Mouse (Mus musculus): ENCODE results near the gene Swi5. TPM values are rescaled to one million over a fixed set of nuclear protein-coding genes. Genes with fewer than 3 reads are reported as not detected.

Gene Swi5
- polyA plus RNA-seq, 1 experiment: 270 TPM

- WGBS: 54% methylated on average over 16 of the region's 16 CpGs
- peak overlapping the region; percentile 34; the same call in 1 of the 2 replicates for H3K27ac ChIP-seq (ENCODE audit: insufficient read depth, low read length)
These were observed 21.1 kb upstream of the Swi5 start for GRCm38 (mm10) chr2:32308870-32309568.

GRCm38 (mm10) chr2:32307941-32308760 lies 20.3 kb upstream of the Swi5 start:
- DNase-seq: peak; percentile 74 to 79
- Histone ChIP-seq H3K27ac (ENCODE audit: insufficient read depth, low read length) (no peak overlapping the region), H3K4me3 (replicated peaks; ENCODE audit: insufficient read depth, low read depth, low read length) (no peak overlapping the region), H3K4me1 (ENCODE audit: control insufficient read depth, insufficient read depth, low read length) (peaks cover 39% of the 10 kb centered on the region), H3K27me3 (ENCODE audit: control insufficient read depth, insufficient read depth, low read length) (no peaks in the 10 kb centered on the region)
- WGBS: 39% methylated on average over 8 of the region's 8 CpGs
- TF ChIP-seq POLR2A (IDR thresholded peaks at IDR 0.05; ENCODE audit: borderline replicate concordance, insufficient read depth, low read length) (no peak), CTCF (IDR thresholded peaks at IDR 0.05; ENCODE audit: borderline replicate concordance, insufficient read depth, low read depth, low read length) (peak; percentile 78)

More at GRCm38 (mm10) chr2:32308870-32309568, 21.1 kb upstream of the Swi5 start:
- TF ChIP-seq POLR2A (IDR thresholded peaks at IDR 0.05; ENCODE audit: borderline replicate concordance, insufficient read depth, low read length) (no peak), CTCF (IDR thresholded peaks at IDR 0.05; ENCODE audit: borderline replicate concordance, insufficient read depth, low read depth, low read length) (no peak)
- H3K4me3 ChIP-seq (replicated peaks; ENCODE audit: insufficient read depth, low read depth, low read length): no peak overlapping the region
- H3K4me1 ChIP-seq (ENCODE audit: control insufficient read depth, insufficient read depth, low read length): peaks cover 39% of the 10 kb centered on the region
- no peaks in the 10 kb centered on the region for H3K27me3 ChIP-seq (ENCODE audit: control insufficient read depth, insufficient read depth, low read length)
- DNase-seq: peak; percentile 61 to 63

GRCm38 (mm10) chr2:32307247-32307798 lies 19.4 kb upstream of the Swi5 start:
- no peaks in the 10 kb centered on the region for H3K27me3 ChIP-seq (ENCODE audit: control insufficient read depth, insufficient read depth, low read length)
- no peak overlapping the region for H3K27ac ChIP-seq (ENCODE audit: insufficient read depth, low read length)
- no peak for TF ChIP-seq CTCF (IDR thresholded peaks at IDR 0.05; ENCODE audit: borderline replicate concordance, insufficient read depth, low read depth, low read length)
- TF ChIP-seq POLR2A (IDR thresholded peaks at IDR 0.05; ENCODE audit: borderline replicate concordance, insufficient read depth, low read length): no peak
- 74% methylated on average over 6 of the region's 6 CpGs for WGBS
- no peak overlapping the region for H3K4me3 ChIP-seq (replicated peaks; ENCODE audit: insufficient read depth, low read depth, low read length)
- peaks cover 36% of the 10 kb centered on the region for H3K4me1 ChIP-seq (ENCODE audit: control insufficient read depth, insufficient read depth, low read length)
- peak in 1 of 2 experiments; percentile 34 for DNase-seq

GRCm38 (mm10) chr2:32306176-32306575 lies 18.3 kb upstream of the Swi5 start:
- TF ChIP-seq CTCF (IDR thresholded peaks at IDR 0.05; ENCODE audit: borderline replicate concordance, insufficient read depth, low read depth, low read length) (no peak), POLR2A (IDR thresholded peaks at IDR 0.05; ENCODE audit: borderline replicate concordance, insufficient read depth, low read length) (no peak)
- Histone ChIP-seq H3K4me1 (ENCODE audit: control insufficient read depth, insufficient read depth, low read length) (peaks cover 29% of the 10 kb centered on the region), H3K27ac (ENCODE audit: insufficient read depth, low read length) (0 out of 2 replicates have a peak overlapping the region, but pooled peaks have one; percentile 4), H3K4me3 (replicated peaks; ENCODE audit: insufficient read depth, low read depth, low read length) (no peak overlapping the region), H3K27me3 (ENCODE audit: control insufficient read depth, insufficient read depth, low read length) (no peaks in the 10 kb centered on the region)
- WGBS: 61% methylated on average over 9 of the region's 9 CpGs
- no peak for DNase-seq

GRCm38 (mm10) chr2:32305668-32306067 lies 17.8 kb upstream of the Swi5 start:
- Histone ChIP-seq H3K4me1 (ENCODE audit: control insufficient read depth, insufficient read depth, low read length) (peaks cover 29% of the 10 kb centered on the region), H3K4me3 (replicated peaks; ENCODE audit: insufficient read depth, low read depth, low read length) (no peak overlapping the region), H3K27me3 (ENCODE audit: control insufficient read depth, insufficient read depth, low read length) (no peaks in the 10 kb centered on the region), H3K27ac (ENCODE audit: insufficient read depth, low read length) (0 out of 2 replicates have a peak overlapping the region, but pooled peaks have one; percentile 4)
- 64% methylated on average over 5 of the region's 5 CpGs for WGBS
- TF ChIP-seq CTCF (IDR thresholded peaks at IDR 0.05; ENCODE audit: borderline replicate concordance, insufficient read depth, low read depth, low read length): no peak
- no peak for DNase-seq

- Histone ChIP-seq H3K4me3 (replicated peaks; ENCODE audit: insufficient read depth, low read depth, low read length) (no peak overlapping the region), H3K4me1 (ENCODE audit: control insufficient read depth, insufficient read depth, low read length) (peaks cover 17% of the 10 kb centered on the region), H3K27ac (ENCODE audit: insufficient read depth, low read length) (peak overlapping the region; percentile 1; the same call in 1 of the 2 replicates), H3K27me3 (ENCODE audit: control insufficient read depth, insufficient read depth, low read length) (no peaks in the 10 kb centered on the region)
- TF ChIP-seq POLR2A (IDR thresholded peaks at IDR 0.05; ENCODE audit: borderline replicate concordance, insufficient read depth, low read length): 0 out of 2 replicates have a peak, but pooled peaks have one; percentile 16
- TF ChIP-seq CTCF (IDR thresholded peaks at IDR 0.05; ENCODE audit: borderline replicate concordance, insufficient read depth, low read depth, low read length): peak; percentile 96
- WGBS: 36% methylated on average over 8 of the region's 8 CpGs
- peak; percentile 81 to 86 for DNase-seq
These were observed 16.4 kb upstream of the Swi5 start for GRCm38 (mm10) chr2:32304145-32304832.

GRCm38 (mm10) chr2:32302952-32303351 lies 15.1 kb upstream of the Swi5 start:
- TF ChIP-seq CTCF (IDR thresholded peaks at IDR 0.05; ENCODE audit: borderline replicate concordance, insufficient read depth, low read depth, low read length) (no peak), POLR2A (IDR thresholded peaks at IDR 0.05; ENCODE audit: borderline replicate concordance, insufficient read depth, low read length) (no peak)
- no peak overlapping the region for H3K4me3 ChIP-seq (replicated peaks; ENCODE audit: insufficient read depth, low read depth, low read length)
- 85% methylated on average over 10 of the region's 10 CpGs for WGBS
- H3K27me3 ChIP-seq (ENCODE audit: control insufficient read depth, insufficient read depth, low read length): no peaks in the 10 kb centered on the region
- H3K27ac ChIP-seq (ENCODE audit: insufficient read depth, low read length): no peak overlapping the region
- DNase-seq: no peak
- peaks cover 5% of the 10 kb centered on the region for H3K4me1 ChIP-seq (ENCODE audit: control insufficient read depth, insufficient read depth, low read length)

Measured in cerebellum, adult 2 months (tissue).